Mouse (Mus musculus) midbrain, embryonic 16.5 days (tissue): ENCODE results near the gene Trpv2. TPM values are rescaled to one million over a fixed set of nuclear protein-coding genes. Genes with fewer than 3 reads are reported as not detected.
"Not testable (repeated sequence)": the region's sequence is repeated elsewhere in the genome, so short reads cannot be mapped to it uniquely, and the experiment has no call there.

Experiments used
- ATAC-seq: fragments of 200-750 bp; cut with Nextera tagmentation; 2 replicates; pipeline ENCODE4 v1.8.0; 2017; ENCODE audit warnings: moderate TSS enrichment
- H3K27ac ChIP-seq: fragments of 300-500 bp; sonication (generic); 2 replicates; pipeline ENCODE4 v1.5.1; 2014; ENCODE audit warnings: mild to moderate bottlenecking, low read length, mixed read lengths
- H3K27me3 ChIP-seq: fragments of 300-500 bp; sonication (generic); 2 replicates; pipeline ENCODE4 v1.6.1; 2014; ENCODE audit warnings: low read depth, low read length, mixed read lengths; ENCODE audit not compliant: control insufficient read depth, insufficient read depth
- H3K36me3 ChIP-seq: fragments of 300-500 bp; sonication (generic); 2 replicates; pipeline ENCODE4 v1.6.1; 2014; ENCODE audit warnings: mild to moderate bottlenecking, low read length, moderate library complexity, mixed read lengths; ENCODE audit not compliant: control insufficient read depth, insufficient read depth
- H3K4me1 ChIP-seq: fragments of 300-500 bp; sonication (generic); 2 replicates; pipeline ENCODE4 v1.6.1; 2014; ENCODE audit warnings: mild to moderate bottlenecking, low read length, mixed read lengths; ENCODE audit not compliant: control insufficient read depth, insufficient read depth
- H3K4me2 ChIP-seq: fragments of 300-500 bp; sonication (generic); 2 replicates; pipeline ENCODE4 v1.6.1; 2014; ENCODE audit warnings: mild to moderate bottlenecking, low read length, mixed read lengths
- H3K4me3 ChIP-seq: fragments of 300-500 bp; sonication (generic); 2 replicates; pipeline ENCODE4 v1.5.1; 2014; ENCODE audit warnings: low read depth, mild to moderate bottlenecking, low read length, moderate library complexity, mixed read lengths
- H3K9ac ChIP-seq: fragments of 300-500 bp; sonication (generic); 2 replicates; pipeline ENCODE4 v1.6.1; 2014; ENCODE audit warnings: low read depth, low read length, mixed read lengths
- H3K9me3 ChIP-seq: fragments of 300-500 bp; sonication (generic); replicated peaks from 2 replicates; pipeline ENCODE4 v1.6.1; 2014; ENCODE audit warnings: mild to moderate bottlenecking, low read length, mixed read lengths; ENCODE audit not compliant: control insufficient read depth, poor library complexity, severe bottlenecking
- WGBS: fragments of 180-500 bp; shearing (Covaris S2); extraction: QIAGEN DNeasy Blood & Tissue Kit; methylation state at CpG from one replicate; pipeline ENCODE4 v1.1.7; 2014; 5-methylcytosine and 5-hydroxymethylcytosine counted together
- polyA plus RNA-seq: library from polyadenylated mRNA; unstranded; fragments of >200 nt; fragmentation: Nextera tagmentation; extraction: Ambion mirVana; gene quantifications from 2 replicates; pipeline ENCODE4 v1.2.1, GENCODE M21; 2015

Gene Trpv2
- polyA plus RNA-seq, 1 experiment from 2014 or later: 43.7 TPM

DNA sequence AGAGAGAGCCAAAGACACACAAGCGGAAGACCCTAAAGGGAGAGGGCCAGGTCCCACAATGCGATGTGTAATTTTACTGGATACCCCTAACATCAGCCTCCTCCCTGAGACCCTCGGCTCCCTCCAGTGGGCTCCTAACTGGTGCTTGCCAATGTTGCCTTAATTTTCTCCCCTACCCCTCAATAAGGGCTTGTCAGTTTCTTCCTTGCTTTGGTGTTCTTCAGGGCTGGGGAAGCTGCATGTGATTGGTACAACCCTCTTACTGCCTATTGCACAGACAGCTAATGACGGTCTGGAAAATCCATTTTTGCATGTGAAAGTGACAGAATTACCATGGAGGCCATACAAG lies 72.2 kb downstream of the Trpv2 start:
- Histone ChIP-seq H3K27ac (peak overlapping the region; percentile 44; the same call in 1 of the 2 replicates), H3K9me3 (no peaks in the 10 kb centered on the region), H3K36me3 (no peaks in the 10 kb centered on the region), H3K9ac (peak overlapping the region; percentile 52), H3K4me3 (peak overlapping the region; percentile 85), H3K27me3 (no peaks in the 10 kb centered on the region), H3K4me1 (peaks cover 52% of the 10 kb centered on the region), H3K4me2 (peak overlapping the region; percentile 89)
- WGBS: 38% methylated on average over 4 of the region's 4 CpGs
- no peak for ATAC-seq

DNA sequence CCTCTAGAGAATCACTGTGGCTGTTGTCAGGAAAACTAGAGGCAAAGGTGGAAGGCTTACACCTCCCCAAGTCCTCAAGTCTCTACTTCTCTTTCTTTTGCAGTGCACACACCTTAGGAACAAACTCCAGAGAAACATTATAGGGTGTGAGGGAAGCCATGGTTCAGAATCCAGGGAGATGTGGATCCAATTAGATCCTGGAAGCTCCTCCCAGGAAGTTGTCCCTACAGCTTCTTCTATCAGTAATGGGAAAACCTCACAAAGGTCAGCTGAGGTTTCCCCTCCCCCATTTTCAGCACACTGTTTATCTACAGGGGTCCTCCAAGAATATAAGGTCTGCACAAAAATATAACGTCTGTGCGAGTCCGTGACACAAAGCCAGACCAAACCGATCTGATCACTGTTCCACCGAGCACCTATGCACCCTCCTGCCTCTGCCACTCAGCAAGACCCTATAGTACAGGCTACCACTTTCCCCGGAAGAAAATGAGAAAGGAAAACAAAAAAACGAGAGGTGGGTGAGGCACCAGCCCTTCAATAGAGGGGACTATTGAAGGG lies 72.8 kb downstream of the Trpv2 start:
- Histone ChIP-seq H3K4me2 (peak overlapping the region; percentile 89), H3K4me3 (peak overlapping the region; percentile 85), H3K9me3 (no peaks in the 10 kb centered on the region), H3K27me3 (no peaks in the 10 kb centered on the region), H3K4me1 (peaks cover 52% of the 10 kb centered on the region), H3K9ac (peak overlapping the region; percentile 90), H3K36me3 (no peaks in the 10 kb centered on the region), H3K27ac (peak overlapping the region; percentile 58)
- 45% methylated on average over 7 of the region's 7 CpGs for WGBS
- no peak for ATAC-seq

DNA sequence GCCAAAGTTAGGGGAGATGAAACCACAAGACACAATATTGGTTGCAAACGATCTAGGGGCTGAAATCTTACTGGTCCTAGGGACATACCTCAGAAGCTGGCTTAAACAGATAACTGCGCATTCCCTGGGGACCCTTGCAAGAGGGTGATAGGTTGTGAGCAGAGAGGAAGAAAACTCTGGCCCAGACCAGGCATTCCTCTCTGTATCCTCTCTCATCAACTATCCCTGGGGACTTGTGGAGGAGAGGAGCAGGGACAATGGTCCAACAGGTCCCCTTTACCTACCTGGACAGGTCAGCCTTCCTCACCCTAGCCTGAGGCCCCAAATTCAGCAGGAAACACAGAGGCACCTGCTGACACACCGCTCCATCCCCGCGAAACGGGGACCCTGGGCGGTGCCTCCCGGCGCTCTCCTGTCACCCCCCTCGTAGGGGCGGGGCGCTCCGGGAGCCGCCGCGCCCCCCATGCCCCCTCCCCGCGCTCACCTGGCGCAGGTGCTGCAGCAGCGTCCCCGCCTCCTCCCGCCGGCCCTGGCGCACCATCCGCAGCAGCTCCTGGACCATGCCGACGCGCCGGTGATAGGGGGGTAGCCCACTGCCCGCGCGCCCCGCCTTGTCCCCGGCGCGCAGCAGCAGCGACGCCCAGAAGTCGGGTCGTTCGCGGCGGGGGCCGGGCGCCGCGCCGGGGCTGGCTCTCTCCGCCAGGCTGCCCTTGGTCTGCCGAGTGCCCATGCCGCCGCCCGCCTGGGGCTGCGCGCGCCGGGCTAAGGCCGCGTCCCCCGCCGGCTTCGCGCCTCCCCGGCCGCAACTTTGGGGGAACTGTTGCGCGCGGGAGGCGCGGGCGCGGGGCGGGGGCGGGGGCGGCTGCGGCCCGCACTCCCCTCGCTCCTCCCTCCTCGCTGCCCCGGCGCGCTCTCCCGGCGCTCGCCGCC lies 73.6 kb downstream of the Trpv2 start, which contains the start of gene Lrrc75a:
TSS of gene Lrrc75a (minus strand) at position 863 of the 930 bp plus-strand sequence.
- no peaks in the 10 kb centered on the region for H3K9me3 ChIP-seq
- peak within 1 kb of the TSS; percentile 90 for H3K9ac ChIP-seq
- H3K4me3 ChIP-seq: peak within 1 kb of the TSS; percentile 85
- 2% methylated on average over 56 of the region's 86 CpGs for WGBS
- peak; percentile 66 for ATAC-seq
- H3K4me2 ChIP-seq: peak within 1 kb of the TSS; percentile 89
- H3K27ac ChIP-seq: peak within 1 kb of the TSS; percentile 64
- no peaks in the 10 kb centered on the region for H3K27me3 ChIP-seq
- no peaks in the 10 kb centered on the region for H3K36me3 ChIP-seq
- H3K4me1 ChIP-seq: peaks cover 47% of the 10 kb centered on the region

DNA sequence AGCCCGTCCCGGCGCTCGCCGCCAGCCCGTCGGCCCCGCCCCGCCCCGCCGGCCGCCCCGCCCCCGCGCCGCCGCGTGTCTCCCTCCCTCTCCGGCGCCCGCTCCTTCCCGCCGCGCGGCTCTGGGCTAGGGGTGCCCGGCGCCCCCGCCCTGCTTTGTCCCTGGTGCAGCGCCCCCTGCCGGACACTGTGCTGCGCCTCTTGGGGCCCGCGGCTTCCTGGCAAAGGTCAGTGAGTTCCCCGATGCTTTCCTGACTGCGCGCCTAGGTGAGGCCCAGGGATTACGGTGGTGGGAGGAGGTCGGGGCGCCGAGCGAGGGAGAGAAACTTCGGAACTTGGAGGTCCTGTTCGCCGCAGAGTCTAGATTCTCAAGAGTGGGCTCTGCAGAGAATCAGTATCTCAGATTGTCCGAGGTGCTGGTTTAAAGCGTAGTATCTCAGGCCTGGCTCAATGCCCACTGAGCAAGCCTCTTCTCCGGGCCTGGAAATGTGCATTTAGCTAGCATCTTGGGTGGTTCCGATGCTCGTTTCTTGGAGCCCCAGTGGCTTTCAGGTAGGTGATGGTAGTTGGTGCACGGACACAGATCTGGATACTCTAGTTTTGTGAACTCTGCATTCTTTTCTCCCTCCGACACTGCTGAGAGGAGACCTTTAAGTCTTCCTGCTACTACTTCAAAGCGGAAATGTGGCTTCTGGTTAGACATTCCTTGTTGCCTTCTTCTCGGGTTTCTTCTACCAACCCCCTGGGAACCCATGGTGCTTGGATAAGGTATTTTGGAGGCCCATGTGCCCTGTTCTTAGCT lies 74.5 kb downstream of the Trpv2 start, which contains the start of gene Mmgt2:
TSS of gene Mmgt2 (plus strand) at position 74 of the 801 bp plus-strand sequence.
- peaks cover 41% of the 10 kb centered on the region for H3K4me1 ChIP-seq

DNA sequence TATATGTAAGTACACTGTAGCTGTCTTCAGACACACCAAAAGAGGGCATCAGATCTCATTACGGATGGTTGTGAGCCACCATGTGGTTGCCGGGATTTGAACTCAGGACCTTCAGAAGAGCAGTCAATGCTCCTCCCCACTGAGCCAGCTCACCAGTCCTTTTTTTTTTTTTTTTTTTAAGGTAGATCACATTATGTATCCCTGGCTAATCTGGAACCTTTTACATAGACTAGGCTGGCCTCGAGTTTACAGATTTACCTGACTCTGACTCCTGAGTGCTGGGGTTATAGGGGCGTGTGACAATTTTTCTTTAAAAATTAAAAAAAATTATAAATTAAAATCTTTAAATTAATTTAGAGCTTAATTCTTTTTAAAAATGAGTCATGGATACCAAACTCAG lies 75.5 kb downstream of the Trpv2 start:
- peaks cover 39% of the 10 kb centered on the region for H3K4me1 ChIP-seq
- 89% methylated on average over 4 of the region's 4 CpGs for WGBS
- not testable (repeated sequence) for H3K27me3 ChIP-seq, H3K9me3 ChIP-seq, H3K27ac ChIP-seq, H3K36me3 ChIP-seq, H3K9ac ChIP-seq, H3K4me2 ChIP-seq, ATAC-seq, H3K4me3 ChIP-seq

More for the DNA sequence above, 74.5 kb downstream of the Trpv2 start, which contains the start of gene Mmgt2:
- Histone ChIP-seq H3K4me3 (peak within 1 kb of the TSS; percentile 85), H3K9ac (peak within 1 kb of the TSS; percentile 90), H3K27me3 (no peaks in the 10 kb centered on the region), H3K36me3 (no peaks in the 10 kb centered on the region), H3K9me3 (no peaks in the 10 kb centered on the region), H3K4me2 (peak within 1 kb of the TSS; percentile 89), H3K27ac (peak within 1 kb of the TSS; percentile 64)
- 1% methylated on average over 27 of the region's 53 CpGs for WGBS
- peak; percentile 85 for ATAC-seq

Other genes starting within 250 kb of the Trpv2 start
- gene Pigl, start 116.0 kb upstream of the Trpv2 start, polyA plus RNA-seq: 8.6 and 9.3 TPM in 2 replicates
- 156 and 171 TPM in 2 replicates for gene Ncor1, start 115.9 kb upstream of the Trpv2 start, polyA plus RNA-seq
- gene Cenpv, start 35.2 kb upstream of the Trpv2 start, polyA plus RNA-seq: 51.2 and 54.4 TPM in 2 replicates
- 4,809 and 4,815 TPM in 2 replicates for gene Ubb, start 23.3 kb upstream of the Trpv2 start, polyA plus RNA-seq
- gene Lrrc75a, start 74.0 kb downstream of the Trpv2 start, polyA plus RNA-seq: 10.0 and 10.2 TPM in 2 replicates
- gene Mmgt2, start 74.2 kb downstream of the Trpv2 start, polyA plus RNA-seq: 20.4 and 20.6 TPM in 2 replicates
- gene Zfp287, start 157.4 kb downstream of the Trpv2 start, polyA plus RNA-seq: 22.5 and 26.3 TPM in 2 replicates
- not detected in 2 replicates for gene Gm10428, start 178.6 kb downstream of the Trpv2 start, polyA plus RNA-seq
- gene Zfp286, start 215.0 kb downstream of the Trpv2 start, polyA plus RNA-seq: 32.5 and 34.1 TPM in 2 replicates
- gene Trim16, start 245.7 kb downstream of the Trpv2 start, polyA plus RNA-seq: 6.8 and 8.0 TPM in 2 replicates